Mouse (Mus musculus) left cerebral cortex, postnatal 14 days (tissue): ENCODE measurements around the gene Depdc7. TPM values are rescaled to one million over a fixed set of nuclear protein-coding genes. Genes with fewer than 3 reads are reported as not detected.

ENCODE experiments used
- DNase-seq, 2 experiments: peaks; one replicate each; pipeline ENCODE4 v3.0.0; 2021 to 2022; ENCODE audit warnings: low spot score in 2 of 2, mixed read lengths in 1 of 2
- intact Hi-C: fragments of 180-260 bp; cut with DNase I; formaldehyde crosslinking; loops from one replicate; pipeline ENCODE4 v1.15.1; 2025
- total RNA-seq, 2 experiments: library from RNA; stranded (reverse); gene quantifications; 2 replicates each; pipeline ENCODE4 v1.2.3; 2021

Depdc7 gene
- total RNA-seq, 2 experiments from 2014 or later, result 1.0 to 1.7 TPM

- intact Hi-C loops, result no loop called here
- DNase-seq, result no peak
Observed at GRCm38 (mm10) chr2:104677326-104677725, 65.4 kb downstream of the Depdc7 start.

Other genes with a start within 250 kb of the Depdc7 start
- gene Hipk3, start 248.4 kb downstream of the Depdc7 start, total RNA-seq, result 10 to 100 TPM; 65.4 to 68.8 TPM
- gene Cstf3, start 152.4 kb downstream of the Depdc7 start, total RNA-seq, result 10 to 100 TPM; 40.1 to 44.0 TPM
- 10 to 100 TPM; 47.1 to 47.9 TPM for gene Tcp11l1, start 30.7 kb downstream of the Depdc7 start, total RNA-seq
- gene Pin1rt1, start 26.5 kb downstream of the Depdc7 start, total RNA-seq, result not detected
- gene Qser1, start 73.9 kb upstream of the Depdc7 start, total RNA-seq, result 1 to 10 TPM; 8.8 to 9.4 TPM
- under 1 TPM; 0.49 to 0.51 TPM for gene Prrg4, start 107.0 kb upstream of the Depdc7 start, total RNA-seq
- not detected for gene Ccdc73, start 124.9 kb upstream of the Depdc7 start, total RNA-seq